Mouse (Mus musculus) heart, embryonic 15.5 days (tissue): ENCODE measurements around the gene Gse1. TPM values are rescaled to one million over a fixed set of nuclear protein-coding genes. Genes with fewer than 3 reads are reported as not detected.

ENCODE experiments used
- ATAC-seq: fragments of 200-750 bp; cut with Nextera tagmentation; replicated peaks from 2 replicates; pipeline ENCODE4 v1.8.0; 2017; ENCODE audit warnings: low read depth, moderate TSS enrichment; ENCODE audit not compliant: insufficient number of reproducible peaks, insufficient read depth, low FRiP score
- H3K27ac ChIP-seq: fragments of 300-500 bp; sonication (generic); 2 replicates; pipeline ENCODE4 v1.5.1; 2015; ENCODE audit warnings: mild to moderate bottlenecking, inconsistent platforms
- H3K27me3 ChIP-seq: fragments of 300-500 bp; sonication (generic); 2 replicates; pipeline ENCODE4 v1.6.1; 2015; ENCODE audit warnings: inconsistent platforms
- H3K36me3 ChIP-seq: fragments of 300-500 bp; sonication (generic); 2 replicates; pipeline ENCODE4 v1.6.1; 2015; ENCODE audit warnings: mild to moderate bottlenecking, inconsistent platforms
- H3K4me1 ChIP-seq: fragments of 300-500 bp; sonication (generic); replicated peaks from 2 replicates; pipeline ENCODE4 v1.6.1; 2015; ENCODE audit warnings: inconsistent platforms
- H3K4me2 ChIP-seq: fragments of 300-500 bp; sonication (generic); 2 replicates; pipeline ENCODE4 v1.6.1; 2015; ENCODE audit warnings: inconsistent platforms, mild to moderate bottlenecking, moderate library complexity
- H3K4me3 ChIP-seq: fragments of 300-500 bp; sonication (generic); 2 replicates; pipeline ENCODE4 v1.5.1; 2015; ENCODE audit warnings: mild to moderate bottlenecking, inconsistent platforms
- H3K9ac ChIP-seq: fragments of 300-500 bp; sonication (generic); 2 replicates; pipeline ENCODE4 v1.6.1; 2015; ENCODE audit warnings: mild to moderate bottlenecking, inconsistent platforms
- H3K9me3 ChIP-seq: fragments of 300-500 bp; sonication (generic); replicated peaks from 2 replicates; pipeline ENCODE4 v1.6.1; 2016; ENCODE audit warnings: inconsistent platforms
- WGBS: fragments of 180-500 bp; shearing (Covaris S2); methylation state at CpG from one replicate; pipeline ENCODE4 v1.1.7; 2015; ENCODE audit warnings: mixed read lengths; 5-methylcytosine and 5-hydroxymethylcytosine counted together
- polyA plus RNA-seq: library from polyadenylated mRNA; unstranded; fragments of >200 nt; fragmentation: Nextera tagmentation; extraction: Ambion mirVana; gene quantifications from 2 replicates; pipeline ENCODE4 v1.2.1, GENCODE M21; 2015

Gene Gse1
- polyA plus RNA-seq, 1 experiment from 2014 or later = 8.9 TPM

DNA sequence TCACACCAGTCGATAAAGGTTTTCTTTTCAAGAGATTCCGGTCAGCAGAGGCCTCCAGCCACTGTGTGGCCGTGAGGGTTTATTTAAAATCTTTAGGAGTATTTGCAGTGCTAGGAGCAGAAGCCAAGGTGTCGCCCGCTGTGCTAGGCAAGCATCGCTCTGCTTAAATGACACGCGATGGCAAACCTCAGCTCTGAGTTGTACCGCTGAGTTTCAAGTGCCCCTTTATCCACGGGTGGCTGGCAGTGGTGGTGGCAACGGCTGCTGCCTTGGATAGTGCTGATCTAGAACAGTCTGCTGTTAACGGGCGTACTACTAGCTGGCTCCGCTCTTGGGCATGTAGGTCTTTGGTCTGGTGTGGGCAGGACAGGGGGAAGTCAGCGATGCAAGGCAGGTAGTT is 62.4 kb downstream of the Gse1 start:
- Histone ChIP-seq H3K9me3 (no peaks in the 10 kb centered on the region), H3K27me3 (0 out of 2 replicates have a peak, but pooled peaks cover 4% of the 10 kb centered on the region), H3K27ac (peak overlapping the region; percentile 90), H3K4me3 (no peak overlapping the region), H3K36me3 (no peaks in the 10 kb centered on the region), H3K4me2 (no peak overlapping the region), H3K9ac (no peak overlapping the region), H3K4me1 (peaks cover 86% of the 10 kb centered on the region)
- no peak for ATAC-seq
- WGBS = 66% methylated on average over 15 of the region's 15 CpGs

DNA sequence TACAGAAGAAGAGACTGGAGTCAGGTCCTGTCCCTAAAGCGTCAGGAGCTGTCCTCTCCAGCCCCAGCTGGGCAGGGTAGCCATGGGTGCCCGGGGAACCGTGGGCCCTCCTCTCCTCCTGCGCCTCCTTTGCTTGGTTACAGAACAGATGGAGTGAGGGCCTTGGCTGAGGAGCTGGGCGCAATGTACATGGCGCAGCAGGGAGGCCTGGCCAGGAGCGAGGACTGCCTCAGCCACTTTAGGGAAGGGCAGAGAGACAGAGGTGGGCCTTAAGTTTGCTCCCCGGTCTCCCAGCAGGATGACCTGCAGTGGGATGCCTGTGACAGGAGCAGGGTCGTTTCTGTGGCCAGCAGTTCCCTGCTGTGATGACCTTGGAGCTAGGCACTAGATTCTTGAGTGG is 63.4 kb downstream of the Gse1 start:
- Histone ChIP-seq H3K36me3 (no peaks in the 10 kb centered on the region), H3K4me1 (peaks cover 83% of the 10 kb centered on the region), H3K9ac (no peak overlapping the region), H3K4me2 (no peak overlapping the region), H3K27me3 (0 out of 2 replicates have a peak, but pooled peaks cover 4% of the 10 kb centered on the region), H3K4me3 (no peak overlapping the region), H3K9me3 (no peaks in the 10 kb centered on the region), H3K27ac (no peak overlapping the region)
- 88% methylated on average over 9 of the region's 9 CpGs for WGBS
- ATAC-seq = no peak

DNA sequence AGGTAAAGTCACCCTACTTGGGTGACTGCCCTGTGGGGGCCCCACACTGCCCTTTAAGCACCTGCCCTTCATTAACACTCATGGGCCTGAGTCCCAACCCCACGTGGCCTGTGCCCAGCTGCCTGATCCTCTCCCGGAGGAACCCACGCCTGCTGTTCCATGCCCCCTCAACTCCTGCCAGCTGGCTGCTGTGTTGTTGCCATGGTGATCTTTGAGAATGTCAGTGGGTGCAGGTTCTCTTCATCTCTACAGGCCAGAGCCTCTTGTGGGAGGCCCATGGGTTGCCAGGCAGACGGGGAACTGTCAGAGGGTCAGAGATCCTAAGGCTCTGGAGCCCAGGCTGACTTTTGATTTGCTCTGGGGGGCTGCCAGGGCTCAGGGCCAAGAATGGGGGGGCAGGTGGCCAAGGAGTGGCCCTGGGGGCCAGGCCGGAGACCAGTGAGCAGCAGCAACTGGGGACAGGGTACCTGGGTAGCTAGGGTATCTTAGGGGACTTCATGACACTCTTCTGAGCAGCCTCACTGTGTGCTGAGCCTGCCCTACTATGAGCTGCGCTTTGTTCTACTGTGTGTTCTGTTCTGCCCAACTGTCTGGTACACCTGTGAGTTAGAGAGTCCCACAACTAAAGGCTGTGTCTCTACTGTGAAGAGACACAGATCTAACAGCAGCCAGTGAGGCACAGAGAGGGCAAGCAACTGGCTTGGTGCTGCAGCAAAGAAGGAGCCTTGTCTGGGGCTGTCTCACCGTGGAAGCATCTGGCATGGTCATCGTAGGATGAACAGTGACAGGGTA is 64.3 kb downstream of the Gse1 start:
- H3K27ac ChIP-seq = no peak overlapping the region
- H3K4me2 ChIP-seq = 0 out of 2 replicates have a peak overlapping the region, but pooled peaks have one; percentile 5
- H3K36me3 ChIP-seq = no peaks in the 10 kb centered on the region

GRCm38 (mm10) chr8:120293421-120294357 is 65.4 kb downstream of the Gse1 start:
- Histone ChIP-seq H3K27ac (peak overlapping the region; percentile 43), H3K9ac (peak overlapping the region; percentile 25; the same call in 1 of the 2 replicates), H3K4me2 (no peak overlapping the region), H3K4me1 (peaks cover 72% of the 10 kb centered on the region), H3K4me3 (no peak overlapping the region), H3K36me3 (no peaks in the 10 kb centered on the region), H3K27me3 (0 out of 2 replicates have a peak, but pooled peaks cover 4% of the 10 kb centered on the region), H3K9me3 (no peaks in the 10 kb centered on the region)
- ATAC-seq = 0 out of 2 replicates have a peak, but pooled peaks have one; percentile 11
- 45% methylated on average over 18 of the region's 18 CpGs for WGBS

More for the DNA sequence above, 64.3 kb downstream of the Gse1 start:
- H3K9me3 ChIP-seq = no peaks in the 10 kb centered on the region
- ATAC-seq = no peak
- H3K4me1 ChIP-seq = peaks cover 84% of the 10 kb centered on the region
- 53% methylated on average over 8 of the region's 8 CpGs for WGBS
- no peak overlapping the region for H3K4me3 ChIP-seq
- no peak overlapping the region for H3K9ac ChIP-seq
- 0 out of 2 replicates have a peak, but pooled peaks cover 4% of the 10 kb centered on the region for H3K27me3 ChIP-seq

GRCm38 (mm10) chr8:120294982-120295870 is 67.0 kb downstream of the Gse1 start:
- no peak overlapping the region for H3K9ac ChIP-seq
- WGBS = 37% methylated on average over 17 of the region's 17 CpGs
- no peak overlapping the region for H3K4me3 ChIP-seq

GRCm38 (mm10) chr8:120297000-120297399 is 68.7 kb downstream of the Gse1 start:
- H3K4me2 ChIP-seq = no peak overlapping the region
- 45% methylated on average over 5 of the region's 5 CpGs for WGBS
- H3K4me1 ChIP-seq = peaks cover 59% of the 10 kb centered on the region
- no peaks in the 10 kb centered on the region for H3K9me3 ChIP-seq
- H3K36me3 ChIP-seq = no peaks in the 10 kb centered on the region
- no peak for ATAC-seq
- no peak overlapping the region for H3K4me3 ChIP-seq
- no peak overlapping the region for H3K27ac ChIP-seq
- no peak overlapping the region for H3K9ac ChIP-seq
- H3K27me3 ChIP-seq = no peaks in the 10 kb centered on the region

More at GRCm38 (mm10) chr8:120294982-120295870, 67.0 kb downstream of the Gse1 start:
- H3K9me3 ChIP-seq = no peaks in the 10 kb centered on the region
- H3K36me3 ChIP-seq = no peaks in the 10 kb centered on the region
- 0 out of 2 replicates have a peak overlapping the region, but pooled peaks have one; percentile 9 for H3K27ac ChIP-seq
- ATAC-seq = no peak; the same call in 1 of the 2 replicates
- peaks cover 59% of the 10 kb centered on the region for H3K4me1 ChIP-seq
- H3K4me2 ChIP-seq = no peak overlapping the region
- H3K27me3 ChIP-seq = 0 out of 2 replicates have a peak, but pooled peaks cover 4% of the 10 kb centered on the region

DNA sequence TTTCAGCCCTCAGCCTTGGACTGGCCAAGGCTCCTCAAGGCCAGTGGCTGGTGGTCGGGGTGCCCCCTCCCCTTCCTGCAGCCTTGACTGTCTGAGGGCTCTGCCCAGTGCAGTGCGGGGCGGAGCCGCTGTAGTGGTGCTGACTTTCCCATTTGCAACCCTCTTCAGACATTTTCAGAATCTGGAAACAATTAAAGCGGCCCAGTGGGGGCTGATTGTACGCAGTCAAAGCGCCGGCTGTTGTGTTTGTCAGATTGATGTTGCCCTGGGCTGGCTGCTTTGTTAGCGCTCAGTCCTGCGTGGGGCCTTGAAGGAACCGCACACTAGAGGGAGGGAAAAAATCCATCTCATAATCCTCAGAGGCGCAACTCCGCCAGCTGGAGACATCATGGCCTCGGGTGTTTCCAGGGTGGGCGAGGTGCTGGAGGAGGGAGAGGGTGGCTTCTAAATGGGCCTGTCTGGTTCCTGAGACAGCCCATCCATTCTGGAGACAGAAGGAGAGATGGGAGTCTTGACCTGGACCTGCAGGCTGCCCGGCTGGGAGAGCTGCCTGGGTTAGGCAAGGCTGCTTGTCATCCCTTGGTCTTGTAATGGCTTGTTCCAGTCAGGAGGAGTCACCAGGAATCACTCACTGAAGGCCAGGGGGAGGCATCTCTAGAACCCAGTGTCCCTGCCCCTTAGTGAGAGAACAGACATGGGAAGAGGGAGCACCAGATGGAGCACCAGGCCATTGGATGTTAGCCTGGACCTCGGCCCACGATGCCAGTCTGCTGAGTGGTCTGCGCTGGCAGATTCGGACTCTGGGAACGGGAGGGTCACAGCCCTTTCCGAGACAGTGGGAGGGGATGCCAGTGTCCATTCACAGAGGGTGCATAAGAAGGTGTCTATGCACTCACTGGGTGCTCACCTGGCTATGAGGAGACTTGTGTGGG is 70.6 kb downstream of the Gse1 start:
- no peak overlapping the region for H3K4me2 ChIP-seq
- peaks cover 40% of the 10 kb centered on the region for H3K4me1 ChIP-seq
- H3K27me3 ChIP-seq = no peaks in the 10 kb centered on the region
- H3K9ac ChIP-seq = no peak overlapping the region
- H3K9me3 ChIP-seq = no peaks in the 10 kb centered on the region
- WGBS = 70% methylated on average over 22 of the region's 22 CpGs
- H3K27ac ChIP-seq = no peak overlapping the region
- no peak for ATAC-seq
- H3K36me3 ChIP-seq = no peaks in the 10 kb centered on the region
- no peak overlapping the region for H3K4me3 ChIP-seq

- Histone ChIP-seq H3K27me3 (no peaks in the 10 kb centered on the region), H3K9ac (peak overlapping the region; percentile 42; the same call in 1 of the 2 replicates), H3K27ac (peak overlapping the region; percentile 82), H3K4me3 (peak overlapping the region; percentile 22; the same call in 1 of the 2 replicates), H3K9me3 (no peaks in the 10 kb centered on the region), H3K4me1 (peaks cover 22% of the 10 kb centered on the region), H3K4me2 (peak overlapping the region; percentile 59), H3K36me3 (no peaks in the 10 kb centered on the region)
- 6% methylated on average over 13 of the region's 13 CpGs for WGBS
- ATAC-seq = peak; percentile 76
These were observed 72.4 kb downstream of the Gse1 start for GRCm38 (mm10) chr8:120300601-120301141.

- H3K4me3 ChIP-seq = no peak overlapping the region
- WGBS = 76% methylated on average over 11 of the region's 11 CpGs
- no peak overlapping the region for H3K4me2 ChIP-seq
- H3K9ac ChIP-seq = no peak overlapping the region
- H3K9me3 ChIP-seq = no peaks in the 10 kb centered on the region
- peaks cover 14% of the 10 kb centered on the region; the same call in 1 of the 2 replicates for H3K27me3 ChIP-seq
- H3K4me1 ChIP-seq = peaks cover 28% of the 10 kb centered on the region
- H3K36me3 ChIP-seq = no peaks in the 10 kb centered on the region
- ATAC-seq = no peak
- H3K27ac ChIP-seq = no peak overlapping the region
These were observed 74.9 kb downstream of the Gse1 start for GRCm38 (mm10) chr8:120302941-120303675.
